Mouse (Mus musculus) spleen, embryonic (tissue): Measurements from ENCODE around the gene Sh2d1b2.
"Not testable (repeated sequence)": the region's sequence is repeated elsewhere in the genome, so short reads cannot be mapped to it uniquely, and the experiment has no call there.

Source experiments
- CTCF ChIA-PET: fragments of 350-600 bp; sonication (Branson Sonifier 250); formaldehyde crosslinking; loops from one replicate; lab custom pipeline; 2022; lab: Charles Lee

Sh2d1b2 gene

GRCm38 (mm10) chr1:170232688-170233087 is at the start of gene Sh2d1b2:
Gene Sh2d1b2, plus strand, starts transcription at chr1:170232749.
- CTCF ChIA-PET = not testable (repeated sequence)

- CTCF ChIA-PET = no interaction called here
Measured at GRCm38 (mm10) chr1:170185137-170185536, 47.4 kb upstream of the Sh2d1b2 start.

- CTCF ChIA-PET = no interaction called here
Measured at GRCm38 (mm10) chr1:170186531-170186930, 46.0 kb upstream of the Sh2d1b2 start.

GRCm38 (mm10) chr1:170188601-170189000 is 43.9 kb upstream of the Sh2d1b2 start:
- CTCF ChIA-PET = no interaction called here

- CTCF ChIA-PET = interaction anchor here (0.6 kb wide), 1 partner anchor 1033 kb away, joined by 4 read pairs; no protein-coding TSS in a partner anchor
Measured at GRCm38 (mm10) chr1:170190225-170190624, 42.3 kb upstream of the Sh2d1b2 start.

GRCm38 (mm10) chr1:170191925-170192324 is 40.6 kb upstream of the Sh2d1b2 start:
- CTCF ChIA-PET = interaction anchor here (0.5 kb wide), 1 partner anchor 14 kb away, joined by 8 read pairs; no protein-coding TSS in a partner anchor

GRCm38 (mm10) chr1:170196211-170196610 is 36.3 kb upstream of the Sh2d1b2 start:
- CTCF ChIA-PET = no interaction called here

GRCm38 (mm10) chr1:170200379-170200778 is 32.2 kb upstream of the Sh2d1b2 start:
- CTCF ChIA-PET = no interaction called here

GRCm38 (mm10) chr1:170206395-170206794 is 26.2 kb upstream of the Sh2d1b2 start:
- CTCF ChIA-PET = no interaction called here

- CTCF ChIA-PET = interaction anchor here (0.5 kb wide), 1 partner anchor 244 kb away, joined by 5 read pairs; the partner anchor contains the start of gene Hsd17b7
Measured at GRCm38 (mm10) chr1:170213181-170213879, 19.2 kb upstream of the Sh2d1b2 start.

- CTCF ChIA-PET = no interaction called here
Measured at GRCm38 (mm10) chr1:170214383-170214756, 18.2 kb upstream of the Sh2d1b2 start.

- CTCF ChIA-PET = interaction anchor here (0.6 kb wide), 1 partner anchor 361 kb away, joined by 3 read pairs; no protein-coding TSS in a partner anchor
Measured at GRCm38 (mm10) chr1:170214757-170215522, 17.6 kb upstream of the Sh2d1b2 start, which contains the start of gene Uhmk1. Gene Uhmk1, minus strand, starts transcription at chr1:170215397.

GRCm38 (mm10) chr1:170215590-170215989 is 17.0 kb upstream of the Sh2d1b2 start:
- CTCF ChIA-PET = interaction anchor here (0.6 kb wide), 1 partner anchor 360 kb away, joined by 3 read pairs; no protein-coding TSS in a partner anchor

- CTCF ChIA-PET = no interaction called here
Measured at GRCm38 (mm10) chr1:170218091-170218884, 14.3 kb upstream of the Sh2d1b2 start.

GRCm38 (mm10) chr1:170220351-170220750 is 12.2 kb upstream of the Sh2d1b2 start:
- CTCF ChIA-PET = no interaction called here

- CTCF ChIA-PET = no interaction called here
Measured at GRCm38 (mm10) chr1:170223276-170223675, 9.3 kb upstream of the Sh2d1b2 start.

- CTCF ChIA-PET = no interaction called here
Measured at GRCm38 (mm10) chr1:170245016-170245415, 12.5 kb downstream of the Sh2d1b2 start.

- CTCF ChIA-PET = no interaction called here
Measured at GRCm38 (mm10) chr1:170254893-170255559, 22.5 kb downstream of the Sh2d1b2 start.

GRCm38 (mm10) chr1:170255560-170255910 is 23.0 kb downstream of the Sh2d1b2 start:
- CTCF ChIA-PET = no interaction called here

GRCm38 (mm10) chr1:170270281-170270680 is 37.7 kb downstream of the Sh2d1b2 start:
- CTCF ChIA-PET = no interaction called here

GRCm38 (mm10) chr1:170270696-170271095 is 38.1 kb downstream of the Sh2d1b2 start:
- CTCF ChIA-PET = no interaction called here
